In genomic region chr14:101942971-101943370, GRCm38 (mm10) we compare ENCODE assay signal across 8 mouse cellular contexts.
DNase-seq lines count a peak whose midpoint lies in the region; ATAC-seq lines count a peak whose summit lies in the region.

No protein-coding gene starts in this region.

- H3K4me2 ChIP-seq in hindbrain, embryonic 16.5 days (ENCODE audit: low read length) = peak overlapping the region; percentile 48
- peak overlapping the region; percentile 20; the same call in 1 of the 2 replicates for H3K4me2 ChIP-seq in liver, embryonic 11.5 days
- H3K4me2 ChIP-seq in neural tube, embryonic 11.5 days (ENCODE audit: low read depth) = no peak overlapping the region

- H3K27ac ChIP-seq in brown adipose tissue, adult 24 weeks (replicated peaks; ENCODE audit: low read depth, low read length) = 0 out of 2 replicates have a peak overlapping the region, but pooled peaks have one; percentile 1
- no peak overlapping the region for H3K27ac ChIP-seq in hindbrain, embryonic 16.5 days (ENCODE audit: low read depth, low read length)
- H3K27ac ChIP-seq in liver, embryonic 11.5 days (ENCODE audit: low read depth, low read length) = no peak overlapping the region
- no peak overlapping the region for H3K27ac ChIP-seq in neural tube, embryonic 11.5 days (ENCODE audit: low read depth, low read length)

- H3K9me3 ChIP-seq in hindbrain, embryonic 16.5 days (ENCODE audit: control insufficient read depth, low read length) = no peaks in the 10 kb centered on the region
- H3K9me3 ChIP-seq in liver, embryonic 11.5 days (ENCODE audit: control insufficient read depth, low read length) = no peaks in the 10 kb centered on the region
- H3K9me3 ChIP-seq in neural tube, embryonic 11.5 days (ENCODE audit: control insufficient read depth, low read length) = no peaks in the 10 kb centered on the region

- no peak overlapping the region for H3K4me3 ChIP-seq in brown adipose tissue, adult 24 weeks (ENCODE audit: insufficient read depth, low read depth, low read length)
- H3K4me3 ChIP-seq in hindbrain, embryonic 16.5 days (ENCODE audit: low read length) = no peak overlapping the region; the same call in 1 of the 2 replicates
- H3K4me3 ChIP-seq in liver, embryonic 11.5 days (ENCODE audit: low read depth, low read length) = no peak overlapping the region
- H3K4me3 ChIP-seq in neural tube, embryonic 11.5 days (ENCODE audit: low read depth, low read length) = no peak overlapping the region

- ATAC-seq in hindbrain, embryonic 16.5 days = peak; percentile 68
- no peak; the same call in 1 of the 2 replicates for ATAC-seq in liver, embryonic 11.5 days (replicated peaks; ENCODE audit: low FRiP score)
- peak; percentile 54 for ATAC-seq in neural tube, embryonic 11.5 days (ENCODE audit: insufficient read depth, low FRiP score, low TSS enrichment)

- peak; percentile 50 for DNase-seq in thymus, postnatal 0 days (ENCODE audit: low spot score)
- no peak for DNase-seq in thymus, postnatal 36 days
- DNase-seq in forelimb bud, embryonic 11.5 days (ENCODE audit: low read depth, low spot score) = peak; percentile 90
- DNase-seq in liver, embryonic 11.5 days (ENCODE audit: low spot score) = no peak
- DNase-seq in neural tube, embryonic 11.5 days (ENCODE audit: low spot score) = peak; percentile 51
- DNase-seq in urinary bladder, postnatal 36 days (ENCODE audit: low spot score in 2 of 2) = no peak

- H3K36me3 ChIP-seq in hindbrain, embryonic 16.5 days (ENCODE audit: control insufficient read depth, insufficient read depth, low read length) = no peaks in the 10 kb centered on the region
- no peaks in the 10 kb centered on the region for H3K36me3 ChIP-seq in liver, embryonic 11.5 days (ENCODE audit: control insufficient read depth, insufficient read depth, low read length)
- H3K36me3 ChIP-seq in neural tube, embryonic 11.5 days (ENCODE audit: control insufficient read depth, insufficient read depth, low read length) = no peaks in the 10 kb centered on the region

- H3K4me1 ChIP-seq in brown adipose tissue, adult 24 weeks (ENCODE audit: control insufficient read depth, insufficient read depth, insufficient read length, low read length) = no peaks in the 10 kb centered on the region
- peaks cover 3% of the 10 kb centered on the region for H3K4me1 ChIP-seq in hindbrain, embryonic 16.5 days (ENCODE audit: control insufficient read depth, insufficient read depth, low read depth, low read length)
- H3K4me1 ChIP-seq in liver, embryonic 11.5 days (replicated peaks; ENCODE audit: control insufficient read depth, insufficient read depth, low read length) = no peaks in the 10 kb centered on the region
- no peaks in the 10 kb centered on the region for H3K4me1 ChIP-seq in neural tube, embryonic 11.5 days (ENCODE audit: control insufficient read depth, insufficient read depth, low read length)

- H3K27me3 ChIP-seq in hindbrain, embryonic 16.5 days (replicated peaks; ENCODE audit: control insufficient read depth, insufficient read depth, low read length) = no peaks in the 10 kb centered on the region; the same call in 1 of the 2 replicates
- H3K27me3 ChIP-seq in liver, embryonic 11.5 days (replicated peaks; ENCODE audit: control insufficient read depth, insufficient read depth, low read length) = no peaks in the 10 kb centered on the region
- H3K27me3 ChIP-seq in neural tube, embryonic 11.5 days (ENCODE audit: control insufficient read depth, insufficient read depth, low read length) = no peaks in the 10 kb centered on the region

- H3K9ac ChIP-seq in hindbrain, embryonic 16.5 days (ENCODE audit: low read depth, low read length) = peak overlapping the region; percentile 29
- no peak overlapping the region for H3K9ac ChIP-seq in liver, embryonic 11.5 days (ENCODE audit: low read depth, low read length)
- H3K9ac ChIP-seq in neural tube, embryonic 11.5 days (ENCODE audit: low read length) = no peak overlapping the region

- WGBS in hindbrain, embryonic 16.5 days = 11% methylated on average over 4 of the region's 4 CpGs
- WGBS in liver, embryonic 11.5 days = 12% methylated on average over 4 of the region's 4 CpGs
- 10% methylated on average over 4 of the region's 4 CpGs for WGBS in neural tube, embryonic 11.5 days

Comparison
In these comparisons a context has a peak if more than half of its experiments do, and no peak if none do; other contexts are left out.
1. DNase-seq: peak in thymus, postnatal 0 days (single experiment), forelimb bud, embryonic 11.5 days (single experiment) and neural tube, embryonic 11.5 days (single experiment); none in thymus, postnatal 36 days (0 of 2), liver, embryonic 11.5 days (single experiment) and urinary bladder, postnatal 36 days (0 of 2).